Mouse (Mus musculus): ENCODE measurements around the gene Crlf1.

The Crlf1 gene

GRCm38 (mm10) chr8:70551558-70552161 lies 58.7 kb downstream of the Crlf1 start:
- DNase-seq (ENCODE audit: low spot score in 2 of 2): no peak

DNA sequence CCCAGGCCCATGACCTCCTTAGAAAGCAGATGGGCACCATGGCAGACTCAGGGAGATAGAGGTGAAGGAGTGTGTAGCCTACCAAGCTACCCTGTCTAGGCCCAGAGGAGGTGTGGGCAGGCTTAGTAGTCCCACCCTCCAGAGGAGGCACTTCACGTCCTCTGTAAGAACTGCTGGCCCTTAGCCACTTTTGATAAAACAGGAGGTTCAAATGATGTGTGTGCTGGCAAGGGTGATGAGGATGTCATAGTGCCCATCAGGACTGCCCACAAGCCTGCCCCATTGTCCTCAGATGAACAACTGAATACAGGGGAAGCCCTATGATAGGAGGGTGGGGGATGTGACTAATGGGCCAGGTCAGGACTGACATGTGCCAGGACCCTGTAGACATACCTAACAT lies 59.9 kb downstream of the Crlf1 start:
- no peak for DNase-seq (ENCODE audit: low spot score in 2 of 2)

All from urinary bladder, postnatal 36 days (tissue).